Mouse (Mus musculus): ENCODE data around the gene Llcfc1.

Llcfc1 gene

GRCm38 (mm10) chr6:41684131-41684530 lies at the start of gene Llcfc1:
TSS of gene Llcfc1 (plus strand) at chr6:41684431.
- no peak for DNase-seq

GRCm38 (mm10) chr6:41635211-41635610 lies 49.0 kb upstream of the Llcfc1 start:
- DNase-seq = no peak

- DNase-seq = no peak
These were observed 48.1 kb upstream of the Llcfc1 start, which contains the start of gene Trpv6 for GRCm38 (mm10) chr6:41636178-41636577. TSS of gene Trpv6 (minus strand) at chr6:41636405.

GRCm38 (mm10) chr6:41637393-41637792 lies 46.8 kb upstream of the Llcfc1 start:
- no peak for DNase-seq

- DNase-seq = no peak
These were observed 46.2 kb upstream of the Llcfc1 start for GRCm38 (mm10) chr6:41637927-41638506.

GRCm38 (mm10) chr6:41640449-41640848 lies 43.8 kb upstream of the Llcfc1 start:
- no peak for DNase-seq

- DNase-seq = no peak
These were observed 42.9 kb upstream of the Llcfc1 start for GRCm38 (mm10) chr6:41641173-41641866.

GRCm38 (mm10) chr6:41642765-41643164 lies 41.5 kb upstream of the Llcfc1 start:
- no peak for DNase-seq

GRCm38 (mm10) chr6:41643227-41643626 lies 41.0 kb upstream of the Llcfc1 start:
- DNase-seq = no peak

GRCm38 (mm10) chr6:41646220-41646619 lies 38.0 kb upstream of the Llcfc1 start:
- no peak for DNase-seq

GRCm38 (mm10) chr6:41646672-41647071 lies 37.6 kb upstream of the Llcfc1 start:
- no peak for DNase-seq

- no peak for DNase-seq
These were observed 31.1 kb upstream of the Llcfc1 start for GRCm38 (mm10) chr6:41653173-41653572.

- no peak for DNase-seq
These were observed 29.6 kb upstream of the Llcfc1 start for GRCm38 (mm10) chr6:41654648-41655047.

GRCm38 (mm10) chr6:41658487-41658886 lies 25.7 kb upstream of the Llcfc1 start:
- DNase-seq = no peak

GRCm38 (mm10) chr6:41662320-41662719 lies 21.9 kb upstream of the Llcfc1 start:
- DNase-seq = peak; percentile 6

- no peak for DNase-seq
These were observed 7.7 kb upstream of the Llcfc1 start for GRCm38 (mm10) chr6:41676530-41676929.

- DNase-seq = peak; percentile 2
These were observed 3.6 kb upstream of the Llcfc1 start, which contains the start of gene Trpv5 for GRCm38 (mm10) chr6:41680669-41681068. TSS of gene Trpv5 (minus strand) at chr6:41680769.

GRCm38 (mm10) chr6:41681656-41682055 lies 2.6 kb upstream of the Llcfc1 start:
- DNase-seq = no peak

GRCm38 (mm10) chr6:41684911-41685310 lies 680 bp downstream of the Llcfc1 start:
- DNase-seq = no peak

- no peak for DNase-seq
These were observed 1.4 kb downstream of the Llcfc1 start for GRCm38 (mm10) chr6:41685596-41685995.

- DNase-seq = no peak
These were observed 8.0 kb downstream of the Llcfc1 start for GRCm38 (mm10) chr6:41692200-41692599.

- DNase-seq = no peak
These were observed 10.2 kb downstream of the Llcfc1 start for GRCm38 (mm10) chr6:41694407-41694806.

- DNase-seq = no peak
These were observed 17.0 kb downstream of the Llcfc1 start for GRCm38 (mm10) chr6:41701245-41701644.

GRCm38 (mm10) chr6:41702928-41703327 lies 18.7 kb downstream of the Llcfc1 start:
- no peak for DNase-seq

GRCm38 (mm10) chr6:41704123-41704522 lies 19.9 kb downstream of the Llcfc1 start, which contains the start of gene Kel:
TSS of gene Kel (minus strand) at chr6:41704339.
- DNase-seq = no peak

Measured in kidney, postnatal 14 days (tissue).